Mouse (Mus musculus) stomach, postnatal 0 days (tissue): ENCODE results near the gene Fahd1.

ENCODE experiments used
- CTCF ChIP-seq: IDR thresholded peaks from 2 replicates; pipeline ENCODE4 v1.5.1; 2016; ENCODE audit warnings: antibody characterized with exemption, low read depth, mild to moderate bottlenecking, moderate library complexity
- EP300 ChIP-seq: optimal IDR thresholded peaks from 2 replicates; pipeline ENCODE3; 2016; ENCODE audit warnings: antibody characterized with exemption

- TF ChIP-seq CTCF = no peak
- TF ChIP-seq EP300 = no peak
These were observed 40.3 kb upstream of the Fahd1 start for GRCm38 (mm10) chr17:24890151-24891092.
